Mouse (Mus musculus) olfactory bulb, adult 2 months (tissue): ENCODE measurements around the gene Tsc22d1.

ENCODE experiments used
- CTCF ChIP-seq: fragments of 200-500 bp; IDR thresholded peaks from 2 replicates; pipeline ENCODE4 v1.5.1; 2012; ENCODE audit warnings: low read depth, mild to moderate bottlenecking, low read length, moderate library complexity; ENCODE audit not compliant: insufficient read depth
- POLR2A ChIP-seq: fragments of 200-500 bp; IDR thresholded peaks from 2 replicates; pipeline ENCODE4 v1.6.1; 2012; ENCODE audit warnings: mild to moderate bottlenecking, low read depth, low read length, moderate library complexity; ENCODE audit not compliant: insufficient read depth

- TF ChIP-seq CTCF (no peak), POLR2A (no peak)
Observed at GRCm38 (mm10) chr14:76508701-76509100, 93.9 kb downstream of the Tsc22d1 start.
